Mouse (Mus musculus) brown adipose tissue, adult 24 weeks (tissue): ENCODE results near the gene Ddc. TPM values are rescaled to one million over a fixed set of nuclear protein-coding genes. Genes with fewer than 3 reads are reported as not detected.

Source experiments
- H3K27ac ChIP-seq: fragments of 200-500 bp; replicated peaks from 2 replicates; pipeline ENCODE4 v1.5.1; 2012; ENCODE audit warnings: low read depth, mild to moderate bottlenecking, low read length
- H3K4me1 ChIP-seq: fragments of 200-500 bp; 2 replicates; pipeline ENCODE4 v1.6.1; 2012; ENCODE audit warnings: low read length, mixed read lengths; ENCODE audit not compliant: control insufficient read depth, insufficient read depth, insufficient read length
- H3K4me3 ChIP-seq: fragments of 200-500 bp; 2 replicates; pipeline ENCODE4 v1.5.1; 2012; ENCODE audit warnings: low read depth, mild to moderate bottlenecking, low read length, moderate library complexity; ENCODE audit not compliant: insufficient read depth
- polyA plus RNA-seq: library from polyadenylated mRNA; stranded (reverse); fragments of >200 nt; gene quantifications from 2 replicates; pipeline ENCODE4 v1.2.4, GENCODE M21; 2012; ENCODE audit not compliant: missing spikeins, insufficient read depth, insufficient read length

Ddc gene
- polyA plus RNA-seq, 1 experiment, result not detected

- Histone ChIP-seq H3K27ac (no peak overlapping the region), H3K4me3 (no peak overlapping the region), H3K4me1 (peaks cover 7% of the 10 kb centered on the region)
Measured at GRCm38 (mm10) chr11:11833100-11833499, 64.8 kb downstream of the Ddc start.

GRCm38 (mm10) chr11:11832755-11833084 lies 65.2 kb downstream of the Ddc start:
- H3K4me3 ChIP-seq, result no peak overlapping the region
- peaks cover 7% of the 10 kb centered on the region for H3K4me1 ChIP-seq
- no peak overlapping the region for H3K27ac ChIP-seq

GRCm38 (mm10) chr11:11831940-11832754 lies 65.8 kb downstream of the Ddc start:
- no peak overlapping the region for H3K27ac ChIP-seq
- H3K4me3 ChIP-seq, result no peak overlapping the region
- H3K4me1 ChIP-seq, result peaks cover 7% of the 10 kb centered on the region

- Histone ChIP-seq H3K4me3 (no peak overlapping the region), H3K27ac (no peak overlapping the region), H3K4me1 (peaks cover 3% of the 10 kb centered on the region; the same call in 1 of the 2 replicates)
Measured at GRCm38 (mm10) chr11:11831526-11831925, 66.4 kb downstream of the Ddc start.

- Histone ChIP-seq H3K4me3 (no peak overlapping the region), H3K4me1 (no peaks in the 10 kb centered on the region), H3K27ac (no peak overlapping the region)
Measured at GRCm38 (mm10) chr11:11830884-11831495, 67.0 kb downstream of the Ddc start.

- no peaks in the 10 kb centered on the region for H3K4me1 ChIP-seq
- no peak overlapping the region for H3K27ac ChIP-seq
- H3K4me3 ChIP-seq, result no peak overlapping the region
Measured at GRCm38 (mm10) chr11:11829161-11830000, 68.6 kb downstream of the Ddc start.

GRCm38 (mm10) chr11:11828761-11829160 lies 69.2 kb downstream of the Ddc start:
- H3K4me3 ChIP-seq, result no peak overlapping the region
- no peaks in the 10 kb centered on the region for H3K4me1 ChIP-seq
- H3K27ac ChIP-seq, result no peak overlapping the region

GRCm38 (mm10) chr11:11828251-11828650 lies 69.7 kb downstream of the Ddc start:
- H3K27ac ChIP-seq, result no peak overlapping the region
- no peaks in the 10 kb centered on the region for H3K4me1 ChIP-seq
- no peak overlapping the region for H3K4me3 ChIP-seq

- no peak overlapping the region for H3K27ac ChIP-seq
- no peak overlapping the region for H3K4me3 ChIP-seq
- no peaks in the 10 kb centered on the region for H3K4me1 ChIP-seq
Measured at GRCm38 (mm10) chr11:11826475-11826874, 71.5 kb downstream of the Ddc start.

- H3K4me1 ChIP-seq, result no peaks in the 10 kb centered on the region
- H3K4me3 ChIP-seq, result no peak overlapping the region
- H3K27ac ChIP-seq, result no peak overlapping the region
Measured at GRCm38 (mm10) chr11:11825670-11826069, 72.3 kb downstream of the Ddc start.

- Histone ChIP-seq H3K4me3 (no peak overlapping the region), H3K4me1 (no peaks in the 10 kb centered on the region)
Measured at GRCm38 (mm10) chr11:11824970-11825635, 72.8 kb downstream of the Ddc start.

GRCm38 (mm10) chr11:11823980-11824911 lies 73.7 kb downstream of the Ddc start:
- Histone ChIP-seq H3K27ac (no peak overlapping the region), H3K4me1 (no peaks in the 10 kb centered on the region), H3K4me3 (no peak overlapping the region)

More at GRCm38 (mm10) chr11:11824970-11825635, 72.8 kb downstream of the Ddc start:
- H3K27ac ChIP-seq, result no peak overlapping the region

GRCm38 (mm10) chr11:11822181-11823095 lies 75.5 kb downstream of the Ddc start:
- Histone ChIP-seq H3K4me1 (no peaks in the 10 kb centered on the region), H3K27ac (no peak overlapping the region), H3K4me3 (no peak overlapping the region)
